Mouse (Mus musculus): ENCODE results near the gene Prm1. TPM values are rescaled to one million over a fixed set of nuclear protein-coding genes. Genes with fewer than 3 reads are reported as not detected.
"Not testable (repeated sequence)": the region's sequence is repeated elsewhere in the genome, so short reads cannot be mapped to it uniquely, and the experiment has no call there.

Prm1 gene
- not detected in 2 replicates for total RNA-seq (2017)

DNA sequence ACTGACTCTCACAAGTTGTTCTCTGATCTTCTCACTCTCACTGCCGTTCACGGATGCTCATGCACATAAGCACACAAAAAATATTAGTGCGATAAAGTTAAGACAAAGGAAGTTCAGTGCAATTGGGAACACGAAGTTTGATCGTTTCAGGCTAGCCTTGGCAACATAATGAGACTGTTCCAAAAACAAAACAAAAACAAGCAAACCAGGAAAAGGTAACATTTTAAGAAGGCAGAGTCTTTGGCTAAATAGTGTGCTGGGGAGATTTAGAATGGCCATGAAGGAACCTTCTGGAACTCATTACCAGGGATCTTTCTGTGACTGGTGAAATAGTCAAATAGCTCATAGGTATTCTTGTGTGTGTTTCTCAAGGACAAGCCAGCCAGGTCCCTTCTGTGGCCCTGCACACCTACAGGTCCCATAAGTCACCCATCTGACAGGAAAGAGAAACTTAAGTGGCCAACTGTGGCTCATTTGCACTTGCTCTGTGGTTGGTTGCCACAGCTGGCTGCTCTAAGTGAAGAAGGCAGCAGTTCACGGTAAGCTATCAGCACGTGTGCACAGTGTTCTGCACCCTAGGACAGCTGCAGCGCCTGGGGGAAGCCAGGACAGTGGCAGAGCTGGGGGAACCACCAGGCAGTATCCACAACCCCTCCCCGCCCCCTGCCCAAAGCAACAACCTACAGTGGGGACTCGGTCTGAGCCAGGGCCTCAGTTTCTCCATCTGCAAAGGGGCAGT, at the start of gene Prm1:
Gene Prm1, minus strand, starts transcription at position 51 of the 739 bp plus-strand sequence.
- peak; percentile 58 for ATAC-seq (ENCODE audit: extremely low read depth, insufficient number of reproducible peaks, low FRiP score, poor library complexity, severe bottlenecking)

DNA sequence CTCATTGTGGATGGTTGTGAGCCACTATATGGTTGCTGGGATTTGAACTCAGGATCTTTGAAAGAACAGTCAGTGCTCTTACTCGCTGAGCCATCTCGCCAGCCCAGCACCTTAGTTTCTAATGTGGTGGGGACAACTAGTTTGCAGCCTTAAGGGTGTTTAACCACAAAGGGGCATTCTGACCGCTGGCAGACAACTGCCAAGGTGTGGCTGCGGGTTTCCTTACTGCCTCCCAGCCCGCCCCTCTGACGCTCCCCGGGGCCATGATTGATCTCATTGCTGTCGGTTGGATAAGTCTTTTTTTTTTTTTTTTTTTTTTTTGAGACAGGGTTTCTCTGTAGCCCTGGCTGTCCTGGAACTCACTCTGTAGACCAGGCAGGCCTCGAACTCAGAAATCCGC, 46.6 kb upstream of the Prm1 start:
- ATAC-seq (ENCODE audit: extremely low read depth, insufficient number of reproducible peaks, low FRiP score, poor library complexity, severe bottlenecking), result not testable (repeated sequence)

DNA sequence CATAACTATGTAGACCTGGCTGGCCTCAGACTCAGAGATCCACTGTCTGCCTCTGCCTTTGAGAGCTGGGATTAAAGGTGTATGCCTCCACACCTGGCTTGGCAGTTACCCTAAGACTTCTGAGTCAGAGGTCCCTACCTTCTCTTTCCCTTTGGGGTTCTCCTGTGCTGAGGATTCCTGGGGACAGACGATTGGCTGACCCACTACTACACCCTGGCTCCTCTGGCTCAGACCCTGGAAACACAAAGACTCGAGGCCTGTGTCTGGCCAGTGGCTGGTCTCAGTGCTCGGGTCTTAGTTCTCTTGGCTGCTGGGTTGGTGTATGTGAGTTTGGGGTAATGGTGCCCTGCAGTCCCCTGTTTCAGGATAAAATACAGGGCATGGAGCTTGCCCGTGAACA, 45.3 kb upstream of the Prm1 start:
- ATAC-seq (ENCODE audit: extremely low read depth, insufficient number of reproducible peaks, low FRiP score, poor library complexity, severe bottlenecking), result no peak

DNA sequence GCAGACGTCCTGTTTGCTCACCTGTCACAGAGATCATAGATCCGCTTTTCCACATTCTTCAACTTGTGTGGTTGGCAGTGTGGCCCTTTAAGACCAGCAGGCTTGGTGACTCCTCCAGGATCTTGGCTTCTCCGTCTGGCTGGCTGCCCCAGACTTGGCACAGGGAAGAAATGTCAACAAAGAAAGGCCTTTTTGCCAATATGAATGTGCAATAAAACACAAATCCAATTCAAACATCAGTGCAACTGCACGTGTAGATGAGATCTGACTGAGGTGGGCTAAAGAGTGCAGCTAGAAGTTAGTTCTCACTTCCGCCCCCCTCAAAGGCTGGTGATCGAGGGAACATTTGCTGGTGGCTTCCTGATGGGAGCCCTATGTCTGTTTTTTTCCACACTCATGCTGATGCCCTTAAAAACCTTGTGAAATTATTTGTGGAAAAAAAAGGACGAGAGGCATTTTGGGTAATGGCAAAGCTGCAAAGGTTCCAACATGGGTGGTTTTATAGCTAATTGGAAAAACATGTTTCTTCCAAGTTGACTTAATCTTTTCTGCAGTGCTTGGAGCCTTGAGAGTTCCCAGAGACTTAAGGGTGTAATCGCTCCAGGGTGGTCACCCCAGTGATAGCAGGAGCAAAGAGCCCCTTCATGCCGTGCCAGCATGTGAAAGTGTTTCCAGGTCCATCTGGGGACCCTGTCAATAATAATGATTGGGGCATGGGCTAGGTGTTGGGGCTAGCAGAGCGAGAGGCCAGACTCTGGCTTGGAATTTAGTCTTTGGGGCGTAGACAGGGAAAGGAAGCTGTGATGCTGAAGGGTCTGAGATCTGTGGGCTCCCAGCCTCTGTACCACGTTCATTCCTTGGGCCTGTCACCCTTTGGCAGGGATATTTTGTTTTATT, 44.6 kb upstream of the Prm1 start:
- no peak for ATAC-seq (ENCODE audit: extremely low read depth, insufficient number of reproducible peaks, low FRiP score, poor library complexity, severe bottlenecking)

DNA sequence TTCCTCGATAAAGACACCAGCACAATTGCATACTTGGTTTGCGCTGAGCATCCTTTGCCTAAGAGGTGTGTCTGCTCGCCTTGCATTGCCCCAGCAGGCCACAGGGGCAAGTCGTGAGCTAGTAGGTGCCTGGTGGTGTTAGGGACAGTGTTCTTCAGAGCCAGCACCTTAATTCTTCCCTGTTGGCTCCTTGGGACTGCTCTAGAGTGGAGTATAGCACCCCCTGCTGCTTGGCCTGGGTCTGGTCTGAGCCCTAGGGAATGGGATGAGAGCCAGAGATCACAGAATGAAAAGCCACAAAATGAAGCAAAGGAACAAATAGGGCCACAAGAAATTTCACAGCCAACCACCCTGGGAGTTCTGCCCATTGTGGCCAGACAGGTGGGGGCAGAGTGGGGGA, 40.9 kb upstream of the Prm1 start:
- peak; percentile 59; the same call in 1 of the 2 replicates for ATAC-seq (ENCODE audit: extremely low read depth, insufficient number of reproducible peaks, low FRiP score, poor library complexity, severe bottlenecking)

DNA sequence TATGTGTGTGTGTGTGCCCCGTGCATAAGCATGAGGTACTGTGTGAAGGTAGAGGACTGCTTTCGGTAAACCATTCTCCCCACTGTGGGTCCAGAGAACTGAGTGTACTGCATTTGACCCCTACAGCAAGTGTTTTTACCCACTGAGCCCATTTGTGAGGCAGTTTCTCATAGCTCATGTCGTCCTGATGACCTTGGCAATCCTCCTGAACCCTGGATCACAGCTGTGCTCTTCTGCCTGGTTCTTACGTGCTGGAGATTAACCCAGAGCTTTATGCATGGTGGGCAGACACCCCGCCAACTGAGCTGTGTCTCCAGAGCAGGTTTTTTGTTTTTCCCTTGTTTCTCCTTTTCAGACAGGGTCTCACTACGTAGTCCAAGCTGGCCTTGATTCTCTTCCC, 40.3 kb upstream of the Prm1 start:
- no peak for ATAC-seq (ENCODE audit: extremely low read depth, insufficient number of reproducible peaks, low FRiP score, poor library complexity, severe bottlenecking)

DNA sequence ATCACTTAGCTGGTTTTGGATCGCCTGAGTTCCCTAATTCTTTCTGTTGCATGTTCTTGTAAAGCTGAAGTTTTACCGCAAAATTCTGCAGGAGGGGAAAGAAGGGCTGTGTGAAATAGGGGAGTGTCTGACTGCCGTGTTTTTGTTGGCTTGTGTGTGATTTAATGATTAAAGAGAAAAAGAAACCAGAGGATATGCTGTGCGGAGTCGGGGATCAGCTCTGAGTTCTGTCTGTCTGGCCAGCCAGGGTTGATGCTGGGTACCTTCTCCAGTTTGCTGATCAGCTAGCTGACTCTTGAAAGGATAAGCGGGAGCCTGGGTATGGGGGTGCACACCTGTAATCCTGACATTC, 38.7 kb upstream of the Prm1 start:
- no peak for ATAC-seq (ENCODE audit: extremely low read depth, insufficient number of reproducible peaks, low FRiP score, poor library complexity, severe bottlenecking)

DNA sequence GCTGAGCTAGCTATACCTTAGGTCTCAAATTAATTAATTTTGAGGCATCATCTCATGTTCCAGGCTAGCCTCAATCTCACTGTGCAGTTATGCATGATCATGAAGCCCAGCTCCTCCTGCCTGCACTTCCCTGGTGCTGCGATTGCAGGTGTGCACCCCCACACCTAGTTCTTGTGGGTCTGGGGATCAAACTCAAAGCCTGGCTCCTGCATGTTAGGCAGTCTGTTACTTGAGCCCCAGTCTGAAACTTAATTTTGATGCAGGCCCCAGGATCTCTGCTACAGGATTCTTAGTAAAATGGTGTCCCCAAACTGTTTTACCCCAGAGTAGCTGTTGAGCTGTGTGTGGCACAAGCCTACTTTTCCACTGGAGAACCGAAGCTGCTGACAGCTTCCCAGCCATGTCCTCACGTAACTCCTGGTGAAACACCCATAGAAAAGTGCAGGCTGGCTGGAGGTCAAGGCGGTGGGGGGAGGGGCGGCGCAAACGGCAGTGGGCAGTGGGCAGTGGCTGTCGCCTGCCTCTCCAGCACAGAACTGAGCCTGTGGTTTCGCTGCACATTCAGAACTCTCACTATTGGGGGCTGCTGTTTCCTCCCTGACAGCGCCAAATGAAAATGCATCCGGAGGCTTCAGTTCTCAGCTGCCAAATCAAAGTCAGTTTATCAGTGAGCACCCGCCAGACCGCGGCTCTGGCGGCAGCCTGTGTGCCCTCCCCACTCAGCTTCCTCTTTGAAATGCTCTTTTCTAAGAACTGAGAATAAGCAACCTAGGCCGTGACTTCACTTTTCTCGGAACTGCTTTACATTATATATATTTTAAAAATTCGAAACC, 38.1 kb upstream of the Prm1 start:
- peak; percentile 57 for ATAC-seq (ENCODE audit: extremely low read depth, insufficient number of reproducible peaks, low FRiP score, poor library complexity, severe bottlenecking)

DNA sequence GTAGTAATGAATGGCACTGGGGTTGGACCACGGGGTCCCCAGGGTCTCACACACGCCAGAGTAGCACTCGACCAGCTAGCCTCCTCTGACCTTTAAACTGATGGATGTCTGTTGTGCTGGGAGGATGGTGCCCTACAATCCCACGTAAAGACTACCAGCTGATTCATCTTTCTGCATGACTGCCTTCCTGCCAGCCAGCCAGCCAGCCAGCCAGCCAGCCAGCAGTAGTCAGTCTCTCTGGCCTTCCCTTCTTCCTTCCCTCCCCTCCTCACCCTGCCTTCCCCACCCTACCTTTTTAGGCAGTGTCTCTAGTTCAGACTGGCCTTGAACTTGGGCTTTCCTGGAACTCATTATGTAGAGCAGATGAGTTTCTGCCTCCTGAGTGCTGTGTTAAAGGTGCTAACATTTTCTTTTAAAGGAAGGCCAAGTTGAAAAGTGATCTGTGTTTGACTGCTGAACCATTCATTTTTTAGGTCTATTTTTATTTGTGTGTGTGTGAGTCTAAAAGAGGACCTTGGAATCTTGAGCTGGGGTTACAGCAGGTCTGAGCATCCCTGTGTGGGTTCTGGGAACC, 36.7 kb upstream of the Prm1 start:
- ATAC-seq (ENCODE audit: extremely low read depth, insufficient number of reproducible peaks, low FRiP score, poor library complexity, severe bottlenecking), result no peak

DNA sequence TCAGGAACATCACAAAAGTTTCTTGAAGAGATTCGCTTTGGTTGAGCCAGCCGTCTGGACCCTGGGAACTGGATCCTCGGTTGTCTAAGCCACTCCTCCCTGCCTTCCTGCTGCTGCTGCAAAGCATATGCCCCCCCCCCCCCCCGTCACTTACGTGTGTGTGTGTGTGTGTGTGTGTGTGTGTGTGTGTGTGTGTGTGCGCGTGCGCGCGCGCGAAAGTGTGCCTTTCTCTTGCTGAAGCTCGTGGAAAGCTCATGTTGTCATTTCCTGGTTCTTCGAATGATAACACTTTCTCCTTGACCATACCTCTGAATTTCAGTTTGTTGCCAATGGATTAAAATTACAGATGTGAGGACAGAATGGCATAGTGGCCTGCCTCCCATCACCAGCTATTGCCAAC, 34.4 kb upstream of the Prm1 start:
- ATAC-seq (ENCODE audit: extremely low read depth, insufficient number of reproducible peaks, low FRiP score, poor library complexity, severe bottlenecking), result no peak

DNA sequence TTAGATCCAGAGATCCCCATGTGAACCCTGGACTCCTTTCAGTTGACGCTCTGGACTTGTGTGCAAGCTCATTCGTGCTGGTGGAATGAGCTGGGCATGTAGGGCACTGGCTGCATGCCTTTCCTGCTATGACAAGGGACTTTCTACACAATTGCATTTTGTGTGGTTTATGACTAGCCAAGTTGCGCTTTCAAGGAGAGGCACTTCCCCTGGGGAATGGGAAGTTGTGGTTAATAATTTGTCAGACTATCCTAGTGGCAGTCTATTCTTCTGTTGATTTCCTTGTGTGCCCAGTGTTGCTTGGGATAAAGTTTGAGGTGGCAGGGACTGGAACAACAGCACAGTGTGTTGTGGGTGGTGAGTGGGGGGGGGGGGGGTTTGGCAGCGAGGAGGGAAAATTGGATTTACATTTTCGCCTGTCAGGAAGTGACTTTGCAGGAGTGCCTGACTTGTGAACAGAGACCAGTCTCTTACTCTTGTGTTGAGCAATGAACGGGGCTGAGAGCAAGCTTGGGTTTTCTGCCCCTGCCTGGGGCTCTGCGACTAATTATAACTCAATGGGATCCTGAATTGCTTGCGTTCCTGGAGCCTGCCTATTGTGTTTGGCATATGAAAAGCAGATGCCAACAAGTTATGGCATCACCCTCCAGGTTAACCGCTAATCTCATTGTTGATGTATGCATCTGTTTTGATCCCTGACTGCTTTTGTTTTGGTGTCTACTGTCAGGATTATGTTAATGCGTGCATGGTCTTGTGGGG, 33.0 kb upstream of the Prm1 start:
- ATAC-seq (ENCODE audit: extremely low read depth, insufficient number of reproducible peaks, low FRiP score, poor library complexity, severe bottlenecking), result peak; percentile 32; the same call in 1 of the 2 replicates

DNA sequence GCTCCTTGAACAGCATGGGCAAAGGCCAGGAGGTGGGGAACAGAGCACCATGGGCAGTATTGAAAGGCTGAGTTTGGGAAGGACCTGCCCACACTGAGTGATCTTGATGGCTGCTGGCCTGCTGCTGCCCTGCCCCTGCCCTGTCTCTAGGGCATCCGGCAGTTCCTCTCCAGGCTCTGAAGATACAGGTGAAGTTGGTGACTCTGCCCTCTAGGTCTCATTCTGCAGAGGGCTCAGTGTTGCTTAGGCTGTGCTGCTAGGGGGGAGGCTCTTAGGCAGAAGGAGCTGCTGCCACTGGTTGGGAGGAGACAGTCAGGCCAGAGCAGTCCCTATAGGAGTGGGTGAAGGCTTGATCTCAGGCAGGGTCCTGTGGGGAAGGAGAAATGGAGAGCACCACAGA, 32.3 kb upstream of the Prm1 start:
- no peak for ATAC-seq (ENCODE audit: extremely low read depth, insufficient number of reproducible peaks, low FRiP score, poor library complexity, severe bottlenecking)

DNA sequence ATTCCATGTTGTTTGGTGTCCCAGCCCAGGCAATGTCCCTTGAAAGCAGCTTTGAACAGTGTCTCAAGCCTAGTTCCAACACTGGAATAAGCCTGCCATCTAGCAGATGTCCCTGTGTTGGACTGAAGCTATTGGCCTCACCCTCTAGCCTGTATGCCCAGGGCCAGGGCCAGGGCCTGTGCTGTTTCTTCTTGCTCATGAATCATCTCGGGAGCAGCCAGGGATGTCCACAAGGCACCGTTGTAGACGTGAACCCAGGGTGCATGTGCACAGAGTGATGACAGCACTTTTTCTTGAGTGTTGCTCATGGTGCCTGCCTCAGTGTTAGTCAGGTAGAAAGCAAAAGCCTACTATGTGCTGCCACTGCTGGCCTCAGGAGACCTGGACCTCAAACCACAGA, 31.6 kb upstream of the Prm1 start:
- no peak for ATAC-seq (ENCODE audit: extremely low read depth, insufficient number of reproducible peaks, low FRiP score, poor library complexity, severe bottlenecking)

DNA sequence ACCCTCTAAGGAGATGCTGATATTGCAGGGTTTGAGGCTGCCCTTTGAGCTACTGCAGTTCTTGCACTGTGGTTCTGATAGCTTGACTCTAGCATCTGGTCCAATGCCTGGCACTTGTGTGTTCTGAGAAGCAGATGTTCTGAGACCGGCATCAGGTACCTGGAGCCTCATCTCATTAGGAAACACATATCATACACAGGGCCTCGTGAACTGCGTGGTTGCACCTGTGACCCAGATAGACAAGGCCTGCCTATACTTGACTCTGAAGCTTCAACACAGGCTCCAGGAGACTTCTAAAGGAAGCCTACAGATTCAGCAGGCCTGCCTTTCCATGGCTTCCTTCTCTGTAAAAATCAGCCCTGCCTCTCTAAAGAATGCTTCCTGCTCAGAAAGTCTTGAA, 30.7 kb upstream of the Prm1 start:
- ATAC-seq (ENCODE audit: extremely low read depth, insufficient number of reproducible peaks, low FRiP score, poor library complexity, severe bottlenecking), result no peak

DNA sequence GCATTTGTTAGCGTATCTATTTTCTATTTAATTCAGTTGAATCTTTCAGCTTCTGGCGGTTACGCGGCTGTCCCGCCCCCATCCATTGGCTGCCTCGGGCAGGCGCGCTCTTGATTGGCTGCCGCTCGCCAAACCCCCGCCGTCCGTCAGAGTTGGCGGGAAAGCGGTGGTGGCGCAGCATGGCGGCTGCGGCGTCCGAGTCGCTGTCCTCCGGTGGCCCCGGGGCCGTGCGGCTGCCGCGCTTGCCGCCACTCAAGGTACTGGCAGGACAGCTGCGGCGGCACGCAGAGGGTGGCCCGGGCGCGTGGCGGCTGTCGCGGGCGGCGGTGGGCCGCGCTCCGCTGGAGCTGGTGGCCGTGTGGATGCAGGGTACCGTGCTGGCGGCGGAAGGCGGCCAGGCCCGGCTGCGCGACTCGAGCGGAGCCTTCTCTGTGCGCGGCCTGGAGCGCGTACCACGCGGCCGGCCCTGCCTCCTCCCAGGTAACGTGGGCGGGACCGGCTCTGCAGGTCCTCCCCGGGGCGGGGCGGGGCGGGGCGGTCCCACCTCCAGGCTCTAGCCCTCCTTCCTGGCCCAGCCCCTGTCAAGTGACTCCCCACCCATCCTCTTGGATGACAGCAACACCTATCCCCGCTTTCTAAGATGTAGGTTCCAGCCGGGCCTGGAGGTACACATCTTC, 29.4 kb upstream of the Prm1 start, which contains the start of gene Rmi2:
Gene Rmi2, plus strand, starts transcription at position 149 of the 677 bp plus-strand sequence.
- ATAC-seq (ENCODE audit: extremely low read depth, insufficient number of reproducible peaks, low FRiP score, poor library complexity, severe bottlenecking), result peak; percentile 82

DNA sequence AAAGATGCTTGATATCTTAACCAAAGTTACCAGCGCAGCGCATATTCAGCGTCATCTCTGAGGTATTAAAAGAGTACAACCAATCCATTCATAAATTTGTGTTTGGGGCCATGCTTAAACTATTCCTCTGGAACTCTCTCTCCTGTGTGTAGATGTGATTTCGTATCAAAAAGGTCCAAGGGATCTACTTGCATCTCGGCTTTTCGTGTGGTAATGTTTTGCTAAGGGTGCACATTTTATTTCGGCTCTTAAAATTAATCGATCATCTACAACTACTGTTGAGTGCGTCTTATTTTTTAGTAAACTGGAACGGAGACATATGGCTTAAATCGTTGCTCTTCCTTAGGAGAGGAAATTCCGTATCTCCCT, 28.9 kb upstream of the Prm1 start:
- ATAC-seq (ENCODE audit: extremely low read depth, insufficient number of reproducible peaks, low FRiP score, poor library complexity, severe bottlenecking), result no peak

DNA sequence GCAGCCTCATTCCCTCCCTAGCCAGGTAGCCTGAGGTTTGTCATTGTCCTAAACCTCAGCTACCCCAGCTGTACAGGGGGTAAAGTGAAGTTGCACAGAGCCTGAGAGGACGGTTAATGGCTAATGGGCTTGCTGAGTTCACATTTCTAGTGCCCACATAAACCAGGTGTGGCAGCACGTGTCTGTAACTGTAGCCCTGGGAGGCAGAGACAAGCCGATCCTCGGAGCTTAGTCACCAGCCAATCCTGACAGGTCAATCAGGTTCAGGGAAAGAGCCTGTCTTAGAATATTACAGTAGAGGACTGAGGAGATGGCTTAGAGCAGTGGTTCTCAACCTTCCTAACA, 22.8 kb upstream of the Prm1 start:
- ATAC-seq (ENCODE audit: extremely low read depth, insufficient number of reproducible peaks, low FRiP score, poor library complexity, severe bottlenecking), result no peak
